Mouse (Mus musculus) myocyte (in vitro differentiated cells): Measurements from ENCODE around the gene Nomo1. TPM values are rescaled to one million over a fixed set of nuclear protein-coding genes. Genes with fewer than 3 reads are reported as not detected.

ENCODE experiments used
- H3K27me3 ChIP-seq: one replicate; pipeline ENCODE4 v1.6.1; 2011; ENCODE audit not compliant: control insufficient read depth, insufficient read depth, insufficient read length
- H3K36me3 ChIP-seq: one replicate; pipeline ENCODE4 v1.6.1; 2011; ENCODE audit not compliant: control insufficient read depth, insufficient read depth
- H3K4me2 ChIP-seq: one replicate; pipeline ENCODE4 v1.6.1; 2011; ENCODE audit warnings: low read depth, control low read depth
- H3K4me3 ChIP-seq: one replicate; pipeline ENCODE4 v1.5.1; 2011; ENCODE audit warnings: mild to moderate bottlenecking, control low read depth, moderate library complexity
- H3K79me2 ChIP-seq: one replicate; pipeline ENCODE4 v1.6.1; 2011; ENCODE audit not compliant: control insufficient read depth, insufficient read depth
- H3ac ChIP-seq: one replicate; pipeline ENCODE4 v1.6.1; 2011; ENCODE audit not compliant: control insufficient read depth, insufficient read length
- CEBPB ChIP-seq: IDR thresholded peaks from 2 replicates; pipeline ENCODE4 v1.6.1; 2011; ENCODE audit warnings: mild to moderate bottlenecking, moderate library complexity; ENCODE audit not compliant: poor library complexity, insufficient read depth, severe bottlenecking
- E2F4 ChIP-seq: IDR thresholded peaks from one replicate; pipeline ENCODE4 v1.6.1; 2011; ENCODE audit warnings: mild to moderate bottlenecking, control low read depth, moderate library complexity; ENCODE audit not compliant: insufficient read depth
- MAX ChIP-seq: IDR thresholded peaks from one replicate; pipeline ENCODE4 v1.6.1; 2011; ENCODE audit warnings: low read depth, mild to moderate bottlenecking, control low read depth
- MYOD1 ChIP-seq, 3 experiments: IDR thresholded peaks; one replicate each; pipeline ENCODE4 v1.6.1; 2011; ENCODE audit warnings: control low read depth in 2 of 3, low read depth in 2 of 3, mild to moderate bottlenecking in 2 of 3, moderate library complexity in 1 of 3; ENCODE audit not compliant: insufficient read length in 2 of 3, control insufficient read depth in 1 of 3
- MYOG ChIP-seq, 3 experiments: IDR thresholded peaks; one replicate each; pipeline ENCODE4 v1.6.1; 2011; ENCODE audit warnings: control low read depth in 2 of 3, low read depth in 2 of 3, mild to moderate bottlenecking in 2 of 3; ENCODE audit not compliant: insufficient read length in 2 of 3, control insufficient read depth in 1 of 3, insufficient read depth in 1 of 3
- POLR2A ChIP-seq: IDR thresholded peaks from one replicate; pipeline ENCODE4 v1.6.1; 2011; ENCODE audit warnings: low read depth, mild to moderate bottlenecking, control low read depth, moderate library complexity; ENCODE audit not compliant: insufficient read length
- POLR2AphosphoS2 ChIP-seq: IDR thresholded peaks from one replicate; pipeline ENCODE4 v1.6.1; 2011; ENCODE audit warnings: low read depth, control low read depth; ENCODE audit not compliant: insufficient read length
- REST ChIP-seq: IDR thresholded peaks from one replicate; pipeline ENCODE4 v1.6.1; 2011; ENCODE audit warnings: mild to moderate bottlenecking, control low read depth, moderate library complexity; ENCODE audit not compliant: insufficient read depth, insufficient read length
- SRF ChIP-seq: IDR thresholded peaks from one replicate; pipeline ENCODE4 v1.6.1; 2011; ENCODE audit warnings: low read depth; ENCODE audit not compliant: control insufficient read depth, insufficient read length
- TCF12 ChIP-seq: IDR thresholded peaks from one replicate; pipeline ENCODE4 v1.6.1; 2011; ENCODE audit warnings: mild to moderate bottlenecking, control low read depth; ENCODE audit not compliant: poor library complexity, insufficient read depth, severe bottlenecking
- TCF3 ChIP-seq: IDR thresholded peaks from one replicate; pipeline ENCODE4 v1.6.1; 2011; ENCODE audit warnings: low read depth, control low read depth; ENCODE audit not compliant: insufficient read length
- USF1 ChIP-seq: IDR thresholded peaks from one replicate; pipeline ENCODE4 v1.6.1; 2011; ENCODE audit warnings: low read depth, mild to moderate bottlenecking, control low read depth, moderate library complexity
- polyA plus RNA-seq: library from polyadenylated mRNA; unstranded; fragments of >200 nt; fragmentation: generic; extraction: Trizol; gene quantifications from one replicate; pipeline ENCODE4 v1.2.1, GENCODE M21; 2012; ENCODE audit warnings: missing spikeins

The Nomo1 gene
- polyA plus RNA-seq, 1 experiment, result 79.2 TPM

- peaks cover 6% of the 10 kb centered on the region for H3K27me3 ChIP-seq
- no peaks in the 10 kb centered on the region for H3K36me3 ChIP-seq
- H3K79me2 ChIP-seq, result no peaks in the 10 kb centered on the region
- H3K4me3 ChIP-seq, result no peak overlapping the region
- no peak for TF ChIP-seq TCF3
- no peak for TF ChIP-seq REST
- no peak for TF ChIP-seq MYOD1 (IDR thresholded peaks at IDR 0.05; ENCODE audit: control insufficient read depth in 1 of 3, insufficient read length in 2 of 3, low read depth in 2 of 3)
- TF ChIP-seq MAX, result no peak
- no peak for TF ChIP-seq TCF12
- no peak for TF ChIP-seq USF1
- TF ChIP-seq POLR2AphosphoS2, result no peak
- TF ChIP-seq SRF, result no peak
- no peak for TF ChIP-seq CEBPB
- TF ChIP-seq MYOG (IDR thresholded peaks at IDR 0.05; ENCODE audit: control insufficient read depth in 1 of 3, insufficient read depth in 1 of 3, insufficient read length in 2 of 3, low read depth in 2 of 3), result no peak
- TF ChIP-seq POLR2A, result no peak
- no peak for TF ChIP-seq E2F4
- H3ac ChIP-seq, result no peak overlapping the region
- H3K4me2 ChIP-seq, result no peak overlapping the region
Observed at GRCm38 (mm10) chr7:46092803-46093202, 59.3 kb downstream of the Nomo1 start.

- Histone ChIP-seq H3K27me3 (peaks cover 19% of the 10 kb centered on the region), H3K79me2 (no peaks in the 10 kb centered on the region), H3K4me3 (no peak overlapping the region), H3K36me3 (no peaks in the 10 kb centered on the region), H3ac (no peak overlapping the region), H3K4me2 (no peak overlapping the region)
- TF ChIP-seq SRF (no peak), MYOD1 (IDR thresholded peaks at IDR 0.05; ENCODE audit: control insufficient read depth in 1 of 3, insufficient read length in 2 of 3, low read depth in 2 of 3) (no peak), TCF12 (no peak), TCF3 (no peak), POLR2AphosphoS2 (no peak), USF1 (no peak), E2F4 (no peak), POLR2A (no peak), MYOG (IDR thresholded peaks at IDR 0.05; ENCODE audit: control insufficient read depth in 1 of 3, insufficient read depth in 1 of 3, insufficient read length in 2 of 3, low read depth in 2 of 3) (no peak), CEBPB (no peak), REST (no peak), MAX (no peak)
Observed at GRCm38 (mm10) chr7:46096136-46096535, 62.6 kb downstream of the Nomo1 start.

GRCm38 (mm10) chr7:46097319-46097783 lies 63.9 kb downstream of the Nomo1 start:
- TF ChIP-seq SRF, result no peak
- TF ChIP-seq CEBPB, result no peak
- TF ChIP-seq MYOG (IDR thresholded peaks at IDR 0.05; ENCODE audit: control insufficient read depth in 1 of 3, insufficient read depth in 1 of 3, insufficient read length in 2 of 3, low read depth in 2 of 3), result no peak
- Histone ChIP-seq H3K36me3 (no peaks in the 10 kb centered on the region), H3K4me2 (no peak overlapping the region), H3ac (no peak overlapping the region), H3K79me2 (no peaks in the 10 kb centered on the region), H3K4me3 (no peak overlapping the region), H3K27me3 (peaks cover 22% of the 10 kb centered on the region)

- Histone ChIP-seq H3K79me2 (no peaks in the 10 kb centered on the region), H3K4me3 (no peak overlapping the region), H3K36me3 (no peaks in the 10 kb centered on the region), H3ac (no peak overlapping the region), H3K4me2 (peak overlapping the region; percentile 30), H3K27me3 (peaks cover 32% of the 10 kb centered on the region)
- TF ChIP-seq TCF3 (no peak), POLR2AphosphoS2 (no peak), TCF12 (no peak), SRF (no peak), CEBPB (no peak), REST (no peak), MAX (no peak), USF1 (no peak), MYOD1 (IDR thresholded peaks at IDR 0.05; ENCODE audit: control insufficient read depth in 1 of 3, insufficient read length in 2 of 3, low read depth in 2 of 3) (no peak), POLR2A (no peak), E2F4 (no peak), MYOG (IDR thresholded peaks at IDR 0.05; ENCODE audit: control insufficient read depth in 1 of 3, insufficient read depth in 1 of 3, insufficient read length in 2 of 3, low read depth in 2 of 3) (no peak)
Observed at GRCm38 (mm10) chr7:46098221-46098918, 64.9 kb downstream of the Nomo1 start.

- Histone ChIP-seq H3K4me3 (no peak overlapping the region), H3K27me3 (peaks cover 36% of the 10 kb centered on the region), H3K4me2 (no peak overlapping the region), H3K79me2 (no peaks in the 10 kb centered on the region), H3K36me3 (no peaks in the 10 kb centered on the region), H3ac (no peak overlapping the region)
- no peak for TF ChIP-seq MYOD1 (IDR thresholded peaks at IDR 0.05; ENCODE audit: control insufficient read depth in 1 of 3, insufficient read length in 2 of 3, low read depth in 2 of 3)
- TF ChIP-seq SRF, result no peak
- TF ChIP-seq MYOG (IDR thresholded peaks at IDR 0.05; ENCODE audit: control insufficient read depth in 1 of 3, insufficient read depth in 1 of 3, insufficient read length in 2 of 3, low read depth in 2 of 3), result no peak
- no peak for TF ChIP-seq MAX
- no peak for TF ChIP-seq TCF3
- no peak for TF ChIP-seq POLR2A
- TF ChIP-seq REST, result no peak
- no peak for TF ChIP-seq USF1
- TF ChIP-seq E2F4, result no peak
- TF ChIP-seq TCF12, result no peak
- TF ChIP-seq POLR2AphosphoS2, result no peak
Observed at GRCm38 (mm10) chr7:46098919-46099286, 65.4 kb downstream of the Nomo1 start.
